Mouse (Mus musculus): ENCODE results near the gene Pde4b. TPM values are rescaled to one million over a fixed set of nuclear protein-coding genes. Genes with fewer than 3 reads are reported as not detected.

The Pde4b gene
- polyA plus RNA-seq, 1 experiment from 2014 or later: 23.8 TPM

- Histone ChIP-seq H3K9me3 (no peaks in the 10 kb centered on the region), H3K36me3 (no peaks in the 10 kb centered on the region), H3K27me3 (no peaks in the 10 kb centered on the region; the same call in 1 of the 2 replicates), H3K4me1 (replicated peaks) (peaks cover 16% of the 10 kb centered on the region), H3K9ac (replicated peaks) (no peak overlapping the region), H3K27ac (no peak overlapping the region), H3K4me2 (replicated peaks) (no peak overlapping the region), H3K4me3 (replicated peaks) (no peak overlapping the region)
- no peak for ATAC-seq
- 89% methylated on average over 4 of the region's 4 CpGs for WGBS
These were observed 536.7 kb downstream of the Pde4b start for GRCm38 (mm10) chr4:102623789-102624611.

- Histone ChIP-seq H3K4me3 (replicated peaks) (no peak overlapping the region), H3K27me3 (no peaks in the 10 kb centered on the region; the same call in 1 of the 2 replicates), H3K4me1 (replicated peaks) (peaks cover 16% of the 10 kb centered on the region), H3K9me3 (no peaks in the 10 kb centered on the region), H3K36me3 (no peaks in the 10 kb centered on the region), H3K27ac (no peak overlapping the region), H3K9ac (replicated peaks) (no peak overlapping the region), H3K4me2 (replicated peaks) (no peak overlapping the region)
- 86% methylated on average over 8 of the region's 8 CpGs for WGBS
- ATAC-seq: no peak
These were observed 537.6 kb downstream of the Pde4b start for GRCm38 (mm10) chr4:102624937-102625336.

GRCm38 (mm10) chr4:102627799-102628198 lies 540.5 kb downstream of the Pde4b start:
- no peak for ATAC-seq
- Histone ChIP-seq H3K27me3 (no peaks in the 10 kb centered on the region), H3K4me2 (replicated peaks) (no peak overlapping the region), H3K9me3 (no peaks in the 10 kb centered on the region), H3K27ac (no peak overlapping the region), H3K9ac (replicated peaks) (no peak overlapping the region), H3K4me1 (replicated peaks) (peaks cover 17% of the 10 kb centered on the region), H3K4me3 (replicated peaks) (no peak overlapping the region), H3K36me3 (no peaks in the 10 kb centered on the region)
- WGBS: 94% methylated on average over 4 of the region's 4 CpGs

GRCm38 (mm10) chr4:102629621-102630020 lies 542.3 kb downstream of the Pde4b start:
- no peaks in the 10 kb centered on the region for H3K36me3 ChIP-seq
- no peaks in the 10 kb centered on the region for H3K9me3 ChIP-seq
- no peak overlapping the region for H3K9ac ChIP-seq (replicated peaks)
- WGBS: 85% methylated on average over 4 of the region's 4 CpGs
- no peaks in the 10 kb centered on the region for H3K27me3 ChIP-seq
- no peak for ATAC-seq
- no peak overlapping the region for H3K4me2 ChIP-seq (replicated peaks)
- H3K27ac ChIP-seq: no peak overlapping the region
- H3K4me3 ChIP-seq (replicated peaks): no peak overlapping the region
- peaks cover 17% of the 10 kb centered on the region for H3K4me1 ChIP-seq (replicated peaks)

- H3K36me3 ChIP-seq: no peaks in the 10 kb centered on the region
- ATAC-seq: no peak
- no peaks in the 10 kb centered on the region for H3K27me3 ChIP-seq
- WGBS: 50% methylated on average over 6 of the region's 6 CpGs
- peaks cover 17% of the 10 kb centered on the region for H3K4me1 ChIP-seq (replicated peaks)
- H3K9me3 ChIP-seq: no peaks in the 10 kb centered on the region
- no peak overlapping the region for H3K4me3 ChIP-seq (replicated peaks)
- H3K27ac ChIP-seq: no peak overlapping the region
- no peak overlapping the region for H3K9ac ChIP-seq (replicated peaks)
- no peak overlapping the region for H3K4me2 ChIP-seq (replicated peaks)
These were observed 542.9 kb downstream of the Pde4b start for GRCm38 (mm10) chr4:102630261-102630660.

GRCm38 (mm10) chr4:102631624-102632023 lies 544.3 kb downstream of the Pde4b start:
- Histone ChIP-seq H3K4me2 (replicated peaks) (no peak overlapping the region), H3K27me3 (no peaks in the 10 kb centered on the region), H3K9me3 (no peaks in the 10 kb centered on the region), H3K9ac (replicated peaks) (no peak overlapping the region), H3K4me3 (replicated peaks) (no peak overlapping the region), H3K27ac (no peak overlapping the region), H3K36me3 (no peaks in the 10 kb centered on the region), H3K4me1 (replicated peaks) (peaks cover 17% of the 10 kb centered on the region)
- WGBS: 59% methylated on average over 3 of the region's 3 CpGs
- no peak for ATAC-seq

GRCm38 (mm10) chr4:102633241-102633640 lies 545.9 kb downstream of the Pde4b start:
- peaks cover 12% of the 10 kb centered on the region for H3K4me1 ChIP-seq (replicated peaks)

GRCm38 (mm10) chr4:102635258-102635657 lies 547.9 kb downstream of the Pde4b start:
- Histone ChIP-seq H3K9me3 (no peaks in the 10 kb centered on the region), H3K4me1 (replicated peaks) (peaks cover 6% of the 10 kb centered on the region; the same call in 1 of the 2 replicates), H3K36me3 (no peaks in the 10 kb centered on the region), H3K4me2 (replicated peaks) (no peak overlapping the region), H3K27me3 (no peaks in the 10 kb centered on the region), H3K27ac (no peak overlapping the region), H3K9ac (replicated peaks) (no peak overlapping the region), H3K4me3 (replicated peaks) (no peak overlapping the region)
- 77% methylated on average over 9 of the region's 9 CpGs for WGBS
- no peak for ATAC-seq

More at GRCm38 (mm10) chr4:102633241-102633640, 545.9 kb downstream of the Pde4b start:
- Histone ChIP-seq H3K36me3 (no peaks in the 10 kb centered on the region), H3K9me3 (no peaks in the 10 kb centered on the region), H3K4me3 (replicated peaks) (no peak overlapping the region), H3K27ac (no peak overlapping the region), H3K27me3 (no peaks in the 10 kb centered on the region), H3K4me2 (replicated peaks) (no peak overlapping the region), H3K9ac (replicated peaks) (no peak overlapping the region)
- no peak for ATAC-seq
- WGBS: 94% methylated on average over 5 of the region's 5 CpGs

- H3K27ac ChIP-seq: no peak overlapping the region
- H3K27me3 ChIP-seq: no peaks in the 10 kb centered on the region
- no peaks in the 10 kb centered on the region for H3K36me3 ChIP-seq
- H3K9me3 ChIP-seq: no peaks in the 10 kb centered on the region
- H3K4me3 ChIP-seq (replicated peaks): no peak overlapping the region
- no peak overlapping the region for H3K9ac ChIP-seq (replicated peaks)
- 90% methylated on average over 8 of the region's 8 CpGs for WGBS
- no peak overlapping the region for H3K4me2 ChIP-seq (replicated peaks)
- no peak for ATAC-seq
- peaks cover 6% of the 10 kb centered on the region; the same call in 1 of the 2 replicates for H3K4me1 ChIP-seq (replicated peaks)
These were observed 548.6 kb downstream of the Pde4b start for GRCm38 (mm10) chr4:102635944-102636343.

GRCm38 (mm10) chr4:102637348-102637910 lies 550.1 kb downstream of the Pde4b start:
- WGBS: 85% methylated on average over 4 of the region's 4 CpGs
- no peak for ATAC-seq
- no peak overlapping the region for H3K4me2 ChIP-seq (replicated peaks)
- no peak overlapping the region for H3K27ac ChIP-seq
- H3K4me3 ChIP-seq (replicated peaks): no peak overlapping the region
- no peaks in the 10 kb centered on the region for H3K27me3 ChIP-seq
- H3K9ac ChIP-seq (replicated peaks): no peak overlapping the region
- H3K9me3 ChIP-seq: no peaks in the 10 kb centered on the region
- H3K36me3 ChIP-seq: no peaks in the 10 kb centered on the region
- H3K4me1 ChIP-seq (replicated peaks): no peaks in the 10 kb centered on the region

- H3K4me1 ChIP-seq (replicated peaks): no peaks in the 10 kb centered on the region
- ATAC-seq: no peak
- no peak overlapping the region for H3K4me3 ChIP-seq (replicated peaks)
- 92% methylated on average over 4 of the region's 4 CpGs for WGBS
- H3K27ac ChIP-seq: no peak overlapping the region
- no peak overlapping the region for H3K4me2 ChIP-seq (replicated peaks)
- H3K9ac ChIP-seq (replicated peaks): no peak overlapping the region
- H3K27me3 ChIP-seq: no peaks in the 10 kb centered on the region
- H3K36me3 ChIP-seq: no peaks in the 10 kb centered on the region
- H3K9me3 ChIP-seq: no peaks in the 10 kb centered on the region
These were observed 553.6 kb downstream of the Pde4b start for GRCm38 (mm10) chr4:102640942-102641341.

- Histone ChIP-seq H3K4me2 (replicated peaks) (no peak overlapping the region), H3K27me3 (no peaks in the 10 kb centered on the region), H3K4me1 (replicated peaks) (no peaks in the 10 kb centered on the region), H3K4me3 (replicated peaks) (no peak overlapping the region), H3K27ac (no peak overlapping the region), H3K9ac (replicated peaks) (no peak overlapping the region), H3K36me3 (no peaks in the 10 kb centered on the region), H3K9me3 (no peaks in the 10 kb centered on the region)
- 85% methylated on average over 6 of the region's 6 CpGs for WGBS
- ATAC-seq: no peak
These were observed 556.7 kb downstream of the Pde4b start for GRCm38 (mm10) chr4:102644062-102644461.

Measured in midbrain, embryonic 13.5 days (tissue).